Mouse (Mus musculus) intestine, embryonic 14.5 days (tissue): ENCODE measurements around the gene Gm27021. TPM values are rescaled to one million over a fixed set of nuclear protein-coding genes. Genes with fewer than 3 reads are reported as not detected.

ENCODE experiments used
- ATAC-seq: fragments of 200-750 bp; cut with Nextera tagmentation; replicated peaks from 2 replicates; pipeline ENCODE4 v1.8.0; 2017; ENCODE audit warnings: low read depth, moderate number of reproducible peaks, moderate TSS enrichment, moderate library complexity; ENCODE audit not compliant: low FRiP score, low TSS enrichment
- DNase-seq: peaks from one replicate; pipeline ENCODE4 v3.0.0-alpha.2; 2018; ENCODE audit warnings: low spot score
- H3K27ac ChIP-seq: fragments of 300-500 bp; sonication (generic); 2 replicates; pipeline ENCODE4 v1.5.1; 2014; ENCODE audit warnings: low read depth, mild to moderate bottlenecking, control low read depth
- H3K27me3 ChIP-seq: fragments of 300-500 bp; sonication (generic); replicated peaks from 2 replicates; pipeline ENCODE4 v1.6.1; 2014; ENCODE audit warnings: low read length, control low read depth; ENCODE audit not compliant: control insufficient read depth, insufficient read depth
- H3K36me3 ChIP-seq: fragments of 300-500 bp; sonication (generic); 2 replicates; pipeline ENCODE4 v1.6.1; 2014; ENCODE audit warnings: low read length, control low read depth; ENCODE audit not compliant: control insufficient read depth, insufficient read depth
- H3K4me1 ChIP-seq: fragments of 300-500 bp; sonication (generic); replicated peaks from 2 replicates; pipeline ENCODE4 v1.6.1; 2014; ENCODE audit warnings: low read length, control low read depth, mixed read lengths; ENCODE audit not compliant: control insufficient read depth, insufficient read depth
- H3K4me2 ChIP-seq: fragments of 300-500 bp; sonication (generic); 2 replicates; pipeline ENCODE4 v1.6.1; 2014; ENCODE audit warnings: low read length
- H3K4me3 ChIP-seq: fragments of 300-500 bp; sonication (generic); 2 replicates; pipeline ENCODE4 v1.5.1; 2014; ENCODE audit warnings: low read depth, low read length, control low read depth, mixed read lengths
- H3K9ac ChIP-seq: fragments of 300-500 bp; sonication (generic); 2 replicates; pipeline ENCODE4 v1.6.1; 2014; ENCODE audit warnings: mild to moderate bottlenecking, low read length
- H3K9me3 ChIP-seq: fragments of 300-500 bp; sonication (generic); 2 replicates; pipeline ENCODE4 v1.6.1; 2016; ENCODE audit warnings: low read length, control low read depth; ENCODE audit not compliant: control insufficient read depth
- WGBS: fragments of 180-500 bp; shearing (Covaris S2); extraction: QIAGEN DNeasy Blood & Tissue Kit; methylation state at CpG from one replicate; pipeline ENCODE4 v1.1.7; 2014; 5-methylcytosine and 5-hydroxymethylcytosine counted together
- polyA plus RNA-seq: library from polyadenylated mRNA; unstranded; fragments of >200 nt; fragmentation: Nextera tagmentation; extraction: Ambion mirVana; gene quantifications from 2 replicates; pipeline ENCODE4 v1.2.1, GENCODE M21; 2014

Gm27021 gene
- polyA plus RNA-seq, 1 experiment from 2014 or later, result 1.7 TPM

DNA sequence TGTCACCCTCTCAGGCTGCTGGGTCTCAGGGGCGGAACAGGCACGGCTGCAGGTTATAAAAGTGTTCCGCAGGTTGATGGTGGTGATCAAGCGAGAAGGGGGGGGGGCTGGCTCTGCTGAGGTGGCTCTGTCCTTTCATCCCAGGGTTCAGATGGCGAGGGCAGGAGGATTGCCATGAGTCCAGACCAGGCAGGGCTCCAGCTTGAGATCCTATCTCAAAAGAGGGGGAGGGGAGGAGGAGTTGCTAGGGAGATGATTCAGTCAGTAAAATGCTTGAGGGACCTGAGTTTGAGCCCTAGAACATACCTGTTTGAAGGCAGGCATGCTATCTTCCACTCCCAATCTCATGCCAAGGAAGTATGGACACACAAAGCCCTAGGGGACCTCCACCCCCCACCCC is 107.3 kb downstream of the Gm27021 start:
- H3K36me3 ChIP-seq, result 0 out of 2 replicates have a peak, but pooled peaks cover 4% of the 10 kb centered on the region
- no peak overlapping the region for H3K4me3 ChIP-seq
- ATAC-seq (no peak), DNase-seq (no peak)
- no peak overlapping the region for H3K9ac ChIP-seq
- H3K9me3 ChIP-seq, result no peaks in the 10 kb centered on the region
- WGBS, result 81% methylated on average over 5 of the region's 5 CpGs
- no peaks in the 10 kb centered on the region for H3K27me3 ChIP-seq
- H3K4me1 ChIP-seq, result peaks cover 50% of the 10 kb centered on the region
- H3K4me2 ChIP-seq, result no peak overlapping the region
- H3K27ac ChIP-seq, result no peak overlapping the region

DNA sequence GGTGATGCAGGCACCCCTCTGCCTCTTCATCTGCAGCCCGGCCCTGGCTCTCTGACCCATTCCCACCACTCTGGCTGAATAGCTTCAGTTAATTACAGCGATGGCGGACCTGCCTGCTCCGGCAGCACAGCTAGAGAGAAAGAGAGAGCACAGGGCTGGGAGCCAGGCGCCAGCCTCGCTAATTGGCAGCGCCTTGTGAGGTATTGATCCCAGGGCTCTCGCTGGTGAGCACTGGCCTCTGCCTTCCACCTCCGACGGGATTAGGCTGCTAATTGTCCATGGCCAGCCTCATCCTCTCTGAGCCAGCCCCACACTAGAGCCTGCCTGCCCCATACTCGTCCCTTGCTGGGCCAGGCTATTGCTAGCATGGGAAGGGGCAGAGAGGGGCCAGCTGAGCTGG is 108.2 kb downstream of the Gm27021 start:
- 53% methylated on average over 11 of the region's 11 CpGs for WGBS
- ATAC-seq (no peak), DNase-seq (no peak)
- Histone ChIP-seq H3K9ac (no peak overlapping the region), H3K4me3 (no peak overlapping the region), H3K4me1 (peaks cover 42% of the 10 kb centered on the region), H3K9me3 (no peaks in the 10 kb centered on the region), H3K4me2 (no peak overlapping the region), H3K27me3 (no peaks in the 10 kb centered on the region), H3K27ac (no peak overlapping the region), H3K36me3 (peaks cover 5% of the 10 kb centered on the region; the same call in 1 of the 2 replicates)

Other genes starting within 250 kb of the Gm27021 start
- gene Gins2, start 78.8 kb downstream of the Gm27021 start, polyA plus RNA-seq, result 121 and 122 TPM in 2 replicates
- gene 1190005I06Rik, start 20.4 kb downstream of the Gm27021 start, polyA plus RNA-seq, result 1.6 and 2.8 TPM in 2 replicates
- 1,269 and 1,281 TPM in 2 replicates for gene Cox4i1, start 143 bp upstream of the Gm27021 start, polyA plus RNA-seq
- gene Emc8, start 494 bp upstream of the Gm27021 start, polyA plus RNA-seq, result 290 and 294 TPM in 2 replicates
- gene Irf8, start 68.3 kb upstream of the Gm27021 start, polyA plus RNA-seq, result 26.9 and 32.2 TPM in 2 replicates